Mouse (Mus musculus) kidney, adult 2 months (tissue): Measurements from ENCODE around the gene Tanc1.

Source experiments
- CTCF ChIP-seq: fragments of 200-500 bp; conservative IDR thresholded peaks from 2 replicates; pipeline ENCODE4 v1.5.1; 2011; ENCODE audit warnings: low read depth, mild to moderate bottlenecking, control low read depth, low read length, moderate library complexity, mixed read lengths; ENCODE audit not compliant: insufficient read depth, insufficient read length
- POLR2A ChIP-seq: fragments of 200-500 bp; IDR thresholded peaks from one replicate; pipeline ENCODE4 v1.6.1; 2011; ENCODE audit warnings: low read depth, low read length, control low read depth

- TF ChIP-seq CTCF (no peak), POLR2A (no peak)
Observed at GRCm38 (mm10) chr2:59583961-59584360, 27.9 kb upstream of the Tanc1 start.
